Mouse (Mus musculus): ENCODE measurements around the gene Nfic. TPM values are rescaled to one million over a fixed set of nuclear protein-coding genes. Genes with fewer than 3 reads are reported as not detected.

Gene Nfic
- polyA plus RNA-seq, 1 experiment from 2014 or later, result 21.1 TPM

DNA sequence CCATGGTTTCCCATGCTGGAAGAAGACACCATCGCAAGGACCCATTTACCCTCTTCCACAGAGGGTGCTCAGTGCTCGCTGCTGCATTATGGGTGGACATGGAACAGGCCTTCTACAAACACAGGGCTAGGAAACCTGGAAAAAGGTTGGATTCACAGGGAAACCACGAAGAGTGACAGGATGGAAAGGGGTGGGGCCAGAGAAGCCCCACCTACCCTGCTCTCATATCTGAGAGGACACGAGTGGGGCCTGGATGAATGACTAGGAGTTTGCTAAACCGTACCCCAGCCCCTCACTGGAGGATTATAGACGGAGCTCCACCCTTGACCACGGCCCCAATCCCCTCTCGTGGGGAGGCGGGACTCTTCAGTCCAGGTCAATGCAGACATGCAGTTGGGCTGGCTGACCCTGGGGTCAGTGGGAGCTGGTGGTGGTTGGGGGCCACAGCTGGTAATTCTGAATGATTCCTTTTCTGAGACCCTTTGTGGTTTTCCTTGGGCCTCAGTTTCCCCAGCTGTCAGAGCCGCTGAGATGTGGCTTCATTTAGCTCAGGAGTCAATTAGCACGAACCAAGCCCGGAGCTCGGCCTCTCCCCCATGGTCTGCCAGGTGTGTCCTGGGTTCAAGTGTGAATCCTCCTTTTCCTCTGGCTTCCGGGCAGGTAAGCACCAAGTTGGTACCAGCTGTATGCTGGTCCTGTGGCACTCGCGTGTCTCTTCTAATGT is 42.7 kb downstream of the Nfic start:
- TF ChIP-seq EP300 (IDR thresholded peaks at IDR 0.05; ENCODE audit: low read depth) (no peak), CTCF (IDR thresholded peaks at IDR 0.05; ENCODE audit: low read depth) (no peak)
- peaks cover 81% of the 10 kb centered on the region for H3K4me1 ChIP-seq (ENCODE audit: insufficient read depth)
- no peaks in the 10 kb centered on the region; the same call in 1 of the 2 replicates for H3K36me3 ChIP-seq (replicated peaks; ENCODE audit: insufficient read depth, low read length)
- 66% methylated on average over 16 of the region's 16 CpGs for WGBS (ENCODE audit: insufficient replicate concordance)
- no peak overlapping the region for H3K4me2 ChIP-seq (ENCODE audit: low read depth, low read length)
- peaks cover 4% of the 10 kb centered on the region; the same call in 1 of the 2 replicates for H3K27me3 ChIP-seq (ENCODE audit: insufficient read depth, low read length)
- no peak overlapping the region for H3K4me3 ChIP-seq (ENCODE audit: low read depth, low read length)
- H3K9ac ChIP-seq (replicated peaks), result no peak overlapping the region
- peak overlapping the region; percentile 70 for H3K27ac ChIP-seq (ENCODE audit: low read depth)
- H3K9me3 ChIP-seq (ENCODE audit: low read length), result no peaks in the 10 kb centered on the region
- ATAC-seq (no peak), DNase-seq (no peak)

DNA sequence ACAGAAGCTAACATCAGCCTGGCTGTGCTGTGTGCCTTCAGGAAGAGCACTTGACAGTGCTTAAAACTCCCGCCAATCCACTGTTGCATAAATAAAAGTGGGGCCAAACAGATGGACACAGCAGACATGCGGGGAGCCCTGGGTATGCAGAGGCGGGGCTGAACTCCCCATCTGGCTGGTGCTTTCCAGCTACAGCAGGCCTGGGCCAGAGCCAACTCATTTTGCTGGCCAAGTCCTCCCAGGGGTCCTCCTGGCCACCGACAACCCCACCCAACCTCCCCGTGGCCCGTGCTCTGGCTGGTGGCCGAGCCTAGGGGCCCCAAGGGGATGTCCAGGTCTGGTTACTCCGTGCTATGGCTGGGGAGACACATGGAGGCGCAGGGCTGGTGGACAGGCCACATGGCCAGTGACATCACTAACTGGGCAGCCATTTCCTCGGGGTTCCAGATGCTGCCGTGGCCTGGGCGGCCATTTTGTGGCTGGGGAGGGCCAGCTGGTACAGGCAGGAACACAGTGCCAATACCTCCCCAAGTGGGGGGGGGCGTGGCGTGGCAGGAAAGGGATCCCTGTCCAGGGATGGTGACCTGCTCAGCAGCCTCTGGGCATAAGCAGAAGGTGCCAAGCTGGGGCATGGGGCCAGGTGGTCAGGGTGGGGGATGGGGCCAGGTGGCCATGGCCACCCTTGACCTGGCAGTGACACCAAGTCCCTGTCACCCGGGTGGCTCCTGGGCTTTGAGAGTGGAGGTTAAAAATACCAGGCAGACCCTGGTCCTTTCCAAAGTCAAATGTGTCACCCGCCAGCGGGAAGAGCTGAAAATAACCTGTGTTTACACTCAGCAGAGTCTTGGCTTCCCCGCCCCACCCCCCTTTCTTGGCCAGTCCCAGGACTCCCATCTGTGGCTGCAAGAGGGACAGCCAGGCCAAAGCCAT is 43.7 kb downstream of the Nfic start:
- H3K9me3 ChIP-seq (ENCODE audit: low read length), result no peaks in the 10 kb centered on the region
- no peak overlapping the region for H3K4me2 ChIP-seq (ENCODE audit: low read depth, low read length)
- peaks cover 4% of the 10 kb centered on the region; the same call in 1 of the 2 replicates for H3K27me3 ChIP-seq (ENCODE audit: insufficient read depth, low read length)
- no peak overlapping the region for H3K9ac ChIP-seq (replicated peaks)
- ATAC-seq, result no peak
- WGBS (ENCODE audit: insufficient replicate concordance), result 66% methylated on average over 18 of the region's 18 CpGs
- peaks cover 4% of the 10 kb centered on the region; the same call in 1 of the 2 replicates for H3K36me3 ChIP-seq (replicated peaks; ENCODE audit: insufficient read depth, low read length)
- peaks cover 83% of the 10 kb centered on the region for H3K4me1 ChIP-seq (ENCODE audit: insufficient read depth)
- no peak for DNase-seq
- no peak overlapping the region for H3K4me3 ChIP-seq (ENCODE audit: low read depth, low read length)
- TF ChIP-seq CTCF (IDR thresholded peaks at IDR 0.05; ENCODE audit: low read depth) (no peak), EP300 (IDR thresholded peaks at IDR 0.05; ENCODE audit: low read depth) (no peak)
- H3K27ac ChIP-seq (ENCODE audit: low read depth), result peak overlapping the region; percentile 70

DNA sequence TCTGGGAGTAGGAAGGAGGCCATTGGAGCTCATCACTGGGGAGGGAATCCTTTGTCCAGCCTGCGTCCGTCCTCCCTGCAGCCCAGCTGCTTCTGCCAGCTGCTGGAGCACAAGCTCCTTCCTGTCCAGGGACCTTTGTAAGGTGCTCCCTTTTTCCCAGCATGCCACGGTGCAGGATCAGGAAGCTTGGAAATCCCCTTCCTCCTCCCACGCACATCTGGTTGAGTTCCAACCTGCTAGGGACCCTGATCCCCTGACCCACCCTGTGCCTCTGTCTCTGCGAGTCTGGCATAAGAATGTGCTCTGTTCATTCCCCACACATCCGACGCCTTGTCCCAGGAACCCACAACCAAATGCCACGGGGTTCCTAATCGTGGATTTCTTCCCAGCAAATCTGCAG is 44.5 kb downstream of the Nfic start:
- DNase-seq, result no peak

DNA sequence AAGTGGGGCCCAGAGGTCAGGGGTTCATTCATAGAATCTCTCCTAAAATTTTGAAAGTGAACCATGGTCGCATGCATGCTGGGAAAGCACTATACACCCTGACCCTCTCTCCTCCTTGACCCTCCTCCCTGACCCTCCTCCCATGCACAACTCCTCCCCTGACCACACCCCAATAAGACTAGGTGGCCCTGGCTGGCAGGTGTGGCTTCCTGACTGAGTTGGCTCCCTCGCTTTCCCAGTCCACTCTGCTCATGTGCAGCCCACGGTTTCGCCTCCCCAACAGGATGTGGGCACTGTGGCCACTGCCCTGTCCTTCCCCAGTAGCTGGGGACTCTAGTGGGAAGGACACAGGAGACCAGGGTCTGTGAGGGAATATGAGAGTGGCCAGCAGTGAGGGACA is 45.1 kb downstream of the Nfic start:
- no peaks in the 10 kb centered on the region for H3K9me3 ChIP-seq (ENCODE audit: low read length)
- no peak for ATAC-seq
- no peak overlapping the region for H3K4me3 ChIP-seq (ENCODE audit: low read depth, low read length)
- H3K4me1 ChIP-seq (ENCODE audit: insufficient read depth), result peaks cover 78% of the 10 kb centered on the region
- WGBS (ENCODE audit: insufficient replicate concordance), result 25% methylated on average over 4 of the region's 4 CpGs
- H3K4me2 ChIP-seq (ENCODE audit: low read depth, low read length), result no peak overlapping the region
- no peak for DNase-seq
- peaks cover 6% of the 10 kb centered on the region; the same call in 1 of the 2 replicates for H3K36me3 ChIP-seq (replicated peaks; ENCODE audit: insufficient read depth, low read length)
- H3K9ac ChIP-seq (replicated peaks), result no peak overlapping the region
- H3K27ac ChIP-seq (ENCODE audit: low read depth), result peak overlapping the region; percentile 64; the same call in 1 of the 2 replicates
- TF ChIP-seq CTCF (IDR thresholded peaks at IDR 0.05; ENCODE audit: low read depth) (no peak), EP300 (IDR thresholded peaks at IDR 0.05; ENCODE audit: low read depth) (no peak)
- H3K27me3 ChIP-seq (ENCODE audit: insufficient read depth, low read length), result peaks cover 4% of the 10 kb centered on the region; the same call in 1 of the 2 replicates

More for the DNA sequence above, 44.5 kb downstream of the Nfic start:
- ATAC-seq, result no peak
- H3K4me2 ChIP-seq (ENCODE audit: low read depth, low read length), result no peak overlapping the region
- no peak overlapping the region for H3K9ac ChIP-seq (replicated peaks)
- H3K27me3 ChIP-seq (ENCODE audit: insufficient read depth, low read length), result peaks cover 4% of the 10 kb centered on the region; the same call in 1 of the 2 replicates
- WGBS (ENCODE audit: insufficient replicate concordance), result 73% methylated on average over 9 of the region's 9 CpGs
- H3K27ac ChIP-seq (ENCODE audit: low read depth), result peak overlapping the region; percentile 70
- no peak overlapping the region for H3K4me3 ChIP-seq (ENCODE audit: low read depth, low read length)
- peaks cover 78% of the 10 kb centered on the region for H3K4me1 ChIP-seq (ENCODE audit: insufficient read depth)
- no peaks in the 10 kb centered on the region for H3K9me3 ChIP-seq (ENCODE audit: low read length)
- TF ChIP-seq CTCF (IDR thresholded peaks at IDR 0.05; ENCODE audit: low read depth), result no peak
- no peak for TF ChIP-seq EP300 (IDR thresholded peaks at IDR 0.05; ENCODE audit: low read depth)
- peaks cover 4% of the 10 kb centered on the region; the same call in 1 of the 2 replicates for H3K36me3 ChIP-seq (replicated peaks; ENCODE audit: insufficient read depth, low read length)

DNA sequence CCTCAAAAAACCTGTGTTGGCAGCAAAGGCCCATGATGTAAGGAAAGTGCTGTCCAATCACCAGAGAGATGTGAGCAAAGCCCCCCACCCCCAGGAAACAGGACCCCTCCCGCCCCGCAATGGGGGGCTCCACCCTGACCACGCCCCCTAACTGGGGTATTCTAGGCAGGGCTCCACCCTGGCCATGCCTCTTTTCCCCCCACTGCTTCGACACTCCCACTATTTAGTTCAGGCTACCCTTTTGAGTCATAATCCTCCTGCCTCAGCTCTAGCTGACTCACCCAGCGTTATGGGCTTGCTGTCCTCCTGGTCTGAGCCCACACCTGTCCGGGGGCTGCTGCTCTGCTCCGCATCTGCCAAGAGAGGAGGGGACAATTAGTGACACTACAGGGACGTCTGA is 46.1 kb downstream of the Nfic start:
- no peak for TF ChIP-seq CTCF (IDR thresholded peaks at IDR 0.05; ENCODE audit: low read depth)
- no peak for TF ChIP-seq EP300 (IDR thresholded peaks at IDR 0.05; ENCODE audit: low read depth)
- ATAC-seq (no peak), DNase-seq (no peak)
- Histone ChIP-seq H3K4me1 (ENCODE audit: insufficient read depth) (peaks cover 68% of the 10 kb centered on the region), H3K9ac (replicated peaks) (0 out of 2 replicates have a peak overlapping the region, but pooled peaks have one; percentile 1), H3K9me3 (ENCODE audit: low read length) (no peaks in the 10 kb centered on the region), H3K27me3 (ENCODE audit: insufficient read depth, low read length) (peaks cover 4% of the 10 kb centered on the region; the same call in 1 of the 2 replicates), H3K36me3 (replicated peaks; ENCODE audit: insufficient read depth, low read length) (peaks cover 10% of the 10 kb centered on the region; the same call in 1 of the 2 replicates), H3K4me3 (ENCODE audit: low read depth, low read length) (no peak overlapping the region), H3K27ac (ENCODE audit: low read depth) (peak overlapping the region; percentile 64), H3K4me2 (ENCODE audit: low read depth, low read length) (no peak overlapping the region)
- WGBS (ENCODE audit: insufficient replicate concordance), result 18% methylated on average over 8 of the region's 8 CpGs

Data from liver, postnatal 0 days (tissue).